Mouse (Mus musculus) liver, embryonic 11.5 days (tissue): ENCODE measurements around the gene Cdh4. TPM values are rescaled to one million over a fixed set of nuclear protein-coding genes. Genes with fewer than 3 reads are reported as not detected.

Source experiments
- ATAC-seq: fragments of 200-750 bp; cut with Nextera tagmentation; replicated peaks from 2 replicates; pipeline ENCODE4 v1.8.0; 2017; ENCODE audit warnings: moderate number of reproducible peaks, mild to moderate bottlenecking, moderate TSS enrichment, moderate library complexity; ENCODE audit not compliant: low FRiP score
- DNase-seq: peaks from one replicate; pipeline ENCODE4 v3.0.0-alpha.2; 2017; ENCODE audit warnings: low spot score
- H3K27ac ChIP-seq: fragments of 300-500 bp; sonication (generic); 2 replicates; pipeline ENCODE4 v1.5.1; 2014; ENCODE audit warnings: mild to moderate bottlenecking, low read depth, low read length, control low read depth
- H3K27me3 ChIP-seq: fragments of 300-500 bp; sonication (generic); replicated peaks from 2 replicates; pipeline ENCODE4 v1.6.1; 2014; ENCODE audit warnings: low read length, mixed read lengths; ENCODE audit not compliant: control insufficient read depth, insufficient read depth
- H3K36me3 ChIP-seq: fragments of 300-500 bp; sonication (generic); 2 replicates; pipeline ENCODE4 v1.6.1; 2014; ENCODE audit warnings: mild to moderate bottlenecking, low read length, moderate library complexity, mixed read lengths; ENCODE audit not compliant: control insufficient read depth, insufficient read depth
- H3K4me1 ChIP-seq: fragments of 300-500 bp; sonication (generic); replicated peaks from 2 replicates; pipeline ENCODE4 v1.6.1; 2014; ENCODE audit warnings: low read length, mixed read lengths; ENCODE audit not compliant: control insufficient read depth, insufficient read depth
- H3K4me2 ChIP-seq: fragments of 300-500 bp; sonication (generic); 2 replicates; pipeline ENCODE4 v1.6.1; 2014; ENCODE audit warnings: mild to moderate bottlenecking, control low read depth, moderate library complexity
- H3K4me3 ChIP-seq: fragments of 300-500 bp; sonication (generic); 2 replicates; pipeline ENCODE4 v1.5.1; 2014; ENCODE audit warnings: low read depth, low read length, control low read depth
- H3K9ac ChIP-seq: fragments of 300-500 bp; sonication (generic); 2 replicates; pipeline ENCODE4 v1.6.1; 2014; ENCODE audit warnings: low read depth, low read length, control low read depth
- H3K9me3 ChIP-seq: fragments of 300-500 bp; sonication (generic); 2 replicates; pipeline ENCODE4 v1.6.1; 2016; ENCODE audit warnings: low read length, inconsistent platforms, mixed read lengths; ENCODE audit not compliant: control insufficient read depth
- WGBS: fragments of 180-500 bp; shearing (Covaris S2); extraction: QIAGEN DNeasy Blood & Tissue Kit; methylation state at CpG from one replicate; pipeline ENCODE4 v1.1.7; 2014; 5-methylcytosine and 5-hydroxymethylcytosine counted together
- polyA plus RNA-seq: library from polyadenylated mRNA; unstranded; fragments of >200 nt; fragmentation: Nextera tagmentation; extraction: Ambion mirVana; gene quantifications from 2 replicates; pipeline ENCODE4 v1.2.1, GENCODE M21; 2014

Cdh4 gene
- polyA plus RNA-seq, 1 experiment from 2014 or later: 0.51 TPM

GRCm38 (mm10) chr2:179520941-179521340 is 78.7 kb downstream of the Cdh4 start:
- no peaks in the 10 kb centered on the region for H3K27me3 ChIP-seq
- no peak for ATAC-seq
- no peak overlapping the region for H3K27ac ChIP-seq
- H3K9ac ChIP-seq: no peak overlapping the region
- no peaks in the 10 kb centered on the region for H3K36me3 ChIP-seq
- 79% methylated on average over 6 of the region's 6 CpGs for WGBS
- H3K4me3 ChIP-seq: no peak overlapping the region
- H3K9me3 ChIP-seq: no peaks in the 10 kb centered on the region
- DNase-seq: no peak
- H3K4me1 ChIP-seq: no peaks in the 10 kb centered on the region
- H3K4me2 ChIP-seq: no peak overlapping the region

- no peaks in the 10 kb centered on the region for H3K4me1 ChIP-seq
- ATAC-seq (no peak), DNase-seq (no peak)
- no peak overlapping the region for H3K4me3 ChIP-seq
- H3K27ac ChIP-seq: no peak overlapping the region
- no peak overlapping the region for H3K9ac ChIP-seq
- H3K27me3 ChIP-seq: no peaks in the 10 kb centered on the region
- no peak overlapping the region for H3K4me2 ChIP-seq
- no peaks in the 10 kb centered on the region for H3K9me3 ChIP-seq
- 71% methylated on average over 5 of the region's 5 CpGs for WGBS
- no peaks in the 10 kb centered on the region for H3K36me3 ChIP-seq
Measured at GRCm38 (mm10) chr2:179521444-179521843, 79.2 kb downstream of the Cdh4 start.

- no peak for ATAC-seq
- Histone ChIP-seq H3K27ac (no peak overlapping the region), H3K36me3 (no peaks in the 10 kb centered on the region), H3K9me3 (no peaks in the 10 kb centered on the region), H3K27me3 (no peaks in the 10 kb centered on the region), H3K4me1 (no peaks in the 10 kb centered on the region), H3K4me3 (no peak overlapping the region), H3K4me2 (no peak overlapping the region), H3K9ac (no peak overlapping the region)
- WGBS: 43% methylated on average over 8 of the region's 8 CpGs
- no peak for DNase-seq
Measured at GRCm38 (mm10) chr2:179522141-179522540, 79.9 kb downstream of the Cdh4 start.

DNA sequence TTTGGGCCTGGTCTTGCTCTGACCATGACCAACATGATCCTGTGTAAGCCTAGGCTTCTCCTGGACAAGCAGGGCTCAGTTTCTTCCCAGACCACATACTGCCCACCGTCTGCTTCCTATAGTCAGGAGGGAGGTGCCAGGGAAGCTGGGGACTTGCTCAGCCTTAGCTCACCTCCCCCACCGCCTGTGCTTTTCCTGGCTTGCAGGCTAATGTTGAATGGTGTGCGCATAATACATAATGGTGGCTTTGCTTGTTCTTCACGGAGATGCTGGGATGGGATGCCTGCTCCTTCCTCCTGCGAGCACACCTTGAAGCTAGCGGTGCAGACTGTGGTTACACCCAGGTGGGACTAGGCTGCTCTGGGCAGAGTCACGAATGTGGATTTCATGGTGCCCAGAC is 84.7 kb downstream of the Cdh4 start:
- H3K9ac ChIP-seq: no peak overlapping the region
- H3K4me1 ChIP-seq: no peaks in the 10 kb centered on the region
- H3K4me3 ChIP-seq: no peak overlapping the region
- no peaks in the 10 kb centered on the region for H3K36me3 ChIP-seq
- no peaks in the 10 kb centered on the region for H3K27me3 ChIP-seq
- 63% methylated on average over 7 of the region's 7 CpGs for WGBS
- H3K27ac ChIP-seq: no peak overlapping the region
- no peak overlapping the region for H3K4me2 ChIP-seq
- ATAC-seq (no peak), DNase-seq (no peak)
- H3K9me3 ChIP-seq: no peaks in the 10 kb centered on the region

- Histone ChIP-seq H3K4me3 (no peak overlapping the region), H3K4me1 (no peaks in the 10 kb centered on the region), H3K27ac (no peak overlapping the region), H3K27me3 (no peaks in the 10 kb centered on the region), H3K36me3 (no peaks in the 10 kb centered on the region), H3K9ac (no peak overlapping the region), H3K9me3 (no peaks in the 10 kb centered on the region), H3K4me2 (no peak overlapping the region)
- no peak for ATAC-seq
- WGBS: 85% methylated on average over 7 of the region's 7 CpGs
- no peak for DNase-seq
Measured at GRCm38 (mm10) chr2:179530436-179531040, 88.3 kb downstream of the Cdh4 start.

DNA sequence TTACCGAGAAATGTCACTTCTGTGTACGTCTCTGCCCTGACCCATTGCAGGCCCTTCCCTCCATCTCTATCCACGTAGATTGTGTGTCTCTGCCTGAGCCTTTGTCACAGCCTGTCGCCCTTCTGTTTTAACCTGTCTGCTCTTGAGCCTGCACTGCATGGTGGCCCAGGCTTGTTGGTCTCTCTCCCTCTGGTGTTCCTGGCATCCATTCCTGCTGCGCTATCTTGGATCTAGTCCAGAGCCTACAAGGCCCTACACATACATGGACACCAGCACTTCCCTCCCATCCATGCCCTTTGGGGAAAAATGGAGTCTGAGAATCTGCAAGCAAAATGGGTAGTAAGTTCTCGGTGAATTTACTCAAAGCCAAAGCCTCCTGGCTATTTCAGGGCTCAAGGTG is 91.0 kb downstream of the Cdh4 start:
- Histone ChIP-seq H3K27me3 (no peaks in the 10 kb centered on the region), H3K9ac (no peak overlapping the region), H3K4me2 (no peak overlapping the region), H3K4me1 (no peaks in the 10 kb centered on the region), H3K36me3 (no peaks in the 10 kb centered on the region), H3K27ac (no peak overlapping the region), H3K4me3 (no peak overlapping the region), H3K9me3 (no peaks in the 10 kb centered on the region)
- WGBS: 81% methylated on average over 6 of the region's 6 CpGs
- ATAC-seq (no peak), DNase-seq (no peak)

GRCm38 (mm10) chr2:179533881-179534280 is 91.7 kb downstream of the Cdh4 start:
- Histone ChIP-seq H3K4me1 (no peaks in the 10 kb centered on the region), H3K4me2 (no peak overlapping the region), H3K27ac (no peak overlapping the region), H3K27me3 (no peaks in the 10 kb centered on the region), H3K4me3 (no peak overlapping the region), H3K9ac (no peak overlapping the region), H3K9me3 (no peaks in the 10 kb centered on the region), H3K36me3 (no peaks in the 10 kb centered on the region)
- DNase-seq (no peak), ATAC-seq (no peak)
- WGBS: 71% methylated on average over 2 of the region's 2 CpGs

- Histone ChIP-seq H3K36me3 (no peaks in the 10 kb centered on the region), H3K4me2 (no peak overlapping the region), H3K27me3 (no peaks in the 10 kb centered on the region), H3K4me1 (no peaks in the 10 kb centered on the region), H3K4me3 (no peak overlapping the region), H3K9ac (no peak overlapping the region), H3K9me3 (no peaks in the 10 kb centered on the region), H3K27ac (no peak overlapping the region)
- DNase-seq: no peak
- 25% methylated on average over 6 of the region's 6 CpGs for WGBS
- no peak for ATAC-seq
Measured at GRCm38 (mm10) chr2:179535204-179535603, 93.0 kb downstream of the Cdh4 start.

DNA sequence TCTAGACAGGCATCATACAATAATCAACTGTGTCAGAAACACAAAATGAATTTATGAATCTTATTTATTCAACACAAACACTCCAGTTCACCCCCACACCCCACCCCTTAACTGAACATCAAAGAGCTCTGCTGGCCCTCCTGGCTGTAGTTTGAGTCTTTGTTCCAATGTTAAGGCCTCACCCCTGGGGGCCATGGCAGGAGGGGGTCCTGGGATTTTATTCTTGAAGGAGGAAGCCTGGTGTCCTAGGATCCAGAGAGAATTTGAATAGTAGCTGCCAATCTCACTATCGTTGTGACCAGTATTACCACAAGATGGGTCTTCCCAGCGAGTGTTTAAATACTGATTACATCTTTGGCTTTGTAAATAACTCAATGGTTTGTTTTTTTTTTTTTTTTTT is 94.5 kb downstream of the Cdh4 start:
- Histone ChIP-seq H3K36me3 (no peaks in the 10 kb centered on the region), H3K27me3 (no peaks in the 10 kb centered on the region), H3K4me2 (no peak overlapping the region), H3K4me3 (no peak overlapping the region), H3K27ac (no peak overlapping the region), H3K9me3 (no peaks in the 10 kb centered on the region), H3K9ac (no peak overlapping the region), H3K4me1 (no peaks in the 10 kb centered on the region)
- 27% methylated on average over 2 of the region's 2 CpGs for WGBS
- ATAC-seq: no peak
- DNase-seq: no peak
